Mouse (Mus musculus): ENCODE measurements around the gene Maml3. TPM values are rescaled to one million over a fixed set of nuclear protein-coding genes. Genes with fewer than 3 reads are reported as not detected.

Gene Maml3
- polyA plus RNA-seq, 1 experiment from 2014 or later, result 2.6 TPM

GRCm38 (mm10) chr3:52030114-52030513 lies 74.8 kb downstream of the Maml3 start:
- peak overlapping the region; percentile 31; the same call in 1 of the 2 replicates for H3K9ac ChIP-seq (ENCODE audit: low read depth, low read length)

GRCm38 (mm10) chr3:52029661-52030081 lies 75.2 kb downstream of the Maml3 start:
- peak overlapping the region; percentile 3 for H3K4me3 ChIP-seq (ENCODE audit: low read depth, low read length)
- 25% methylated on average over 12 of the region's 12 CpGs for WGBS (ENCODE audit: insufficient replicate concordance)
- peak overlapping the region; percentile 54 for H3K4me2 ChIP-seq
- H3K4me1 ChIP-seq (ENCODE audit: control insufficient read depth, insufficient read depth, low read length), result peaks cover 21% of the 10 kb centered on the region
- H3K9ac ChIP-seq (ENCODE audit: low read depth, low read length), result peak overlapping the region; percentile 31; the same call in 1 of the 2 replicates
- no peaks in the 10 kb centered on the region for H3K9me3 ChIP-seq (replicated peaks; ENCODE audit: control insufficient read depth, low read length)
- no peaks in the 10 kb centered on the region for H3K27me3 ChIP-seq (ENCODE audit: control insufficient read depth, insufficient read depth, low read length)
- no peak overlapping the region for H3K27ac ChIP-seq (ENCODE audit: low read depth, low read length)
- ATAC-seq (replicated peaks; ENCODE audit: insufficient number of reproducible peaks, low FRiP score, low TSS enrichment), result no peak
- no peaks in the 10 kb centered on the region for H3K36me3 ChIP-seq (ENCODE audit: control insufficient read depth, insufficient read depth, low read length)

More at GRCm38 (mm10) chr3:52030114-52030513, 74.8 kb downstream of the Maml3 start:
- Histone ChIP-seq H3K4me3 (ENCODE audit: low read depth, low read length) (peak overlapping the region; percentile 3), H3K27me3 (ENCODE audit: control insufficient read depth, insufficient read depth, low read length) (no peaks in the 10 kb centered on the region), H3K4me1 (ENCODE audit: control insufficient read depth, insufficient read depth, low read length) (peaks cover 22% of the 10 kb centered on the region), H3K27ac (ENCODE audit: low read depth, low read length) (no peak overlapping the region), H3K36me3 (ENCODE audit: control insufficient read depth, insufficient read depth, low read length) (no peaks in the 10 kb centered on the region), H3K4me2 (peak overlapping the region; percentile 54), H3K9me3 (replicated peaks; ENCODE audit: control insufficient read depth, low read length) (no peaks in the 10 kb centered on the region)
- no peak for ATAC-seq (replicated peaks; ENCODE audit: insufficient number of reproducible peaks, low FRiP score, low TSS enrichment)
- 30% methylated on average over 10 of the region's 10 CpGs for WGBS (ENCODE audit: insufficient replicate concordance)

GRCm38 (mm10) chr3:52027972-52028371 lies 76.9 kb downstream of the Maml3 start:
- no peaks in the 10 kb centered on the region for H3K36me3 ChIP-seq (ENCODE audit: control insufficient read depth, insufficient read depth, low read length)
- H3K27ac ChIP-seq (ENCODE audit: low read depth, low read length), result no peak overlapping the region
- H3K9me3 ChIP-seq (replicated peaks; ENCODE audit: control insufficient read depth, low read length), result no peaks in the 10 kb centered on the region
- no peak overlapping the region for H3K9ac ChIP-seq (ENCODE audit: low read depth, low read length)
- H3K27me3 ChIP-seq (ENCODE audit: control insufficient read depth, insufficient read depth, low read length), result no peaks in the 10 kb centered on the region
- H3K4me3 ChIP-seq (ENCODE audit: low read depth, low read length), result no peak overlapping the region
- no peak overlapping the region for H3K4me2 ChIP-seq
- no peak for ATAC-seq (replicated peaks; ENCODE audit: insufficient number of reproducible peaks, low FRiP score, low TSS enrichment)
- H3K4me1 ChIP-seq (ENCODE audit: control insufficient read depth, insufficient read depth, low read length), result peaks cover 8% of the 10 kb centered on the region
- WGBS (ENCODE audit: insufficient replicate concordance), result 81% methylated on average over 7 of the region's 7 CpGs

GRCm38 (mm10) chr3:52022486-52022885 lies 82.4 kb downstream of the Maml3 start:
- Histone ChIP-seq H3K4me2 (no peak overlapping the region), H3K27me3 (ENCODE audit: control insufficient read depth, insufficient read depth, low read length) (no peaks in the 10 kb centered on the region), H3K9ac (ENCODE audit: low read depth, low read length) (no peak overlapping the region), H3K4me3 (ENCODE audit: low read depth, low read length) (no peak overlapping the region), H3K27ac (ENCODE audit: low read depth, low read length) (no peak overlapping the region), H3K9me3 (replicated peaks; ENCODE audit: control insufficient read depth, low read length) (no peaks in the 10 kb centered on the region), H3K36me3 (ENCODE audit: control insufficient read depth, insufficient read depth, low read length) (no peaks in the 10 kb centered on the region), H3K4me1 (ENCODE audit: control insufficient read depth, insufficient read depth, low read length) (peaks cover 3% of the 10 kb centered on the region; the same call in 1 of the 2 replicates)
- WGBS (ENCODE audit: insufficient replicate concordance), result 45% methylated on average over 7 of the region's 7 CpGs
- no peak for ATAC-seq (replicated peaks; ENCODE audit: insufficient number of reproducible peaks, low FRiP score, low TSS enrichment)

GRCm38 (mm10) chr3:52018103-52018439 lies 86.8 kb downstream of the Maml3 start:
- Histone ChIP-seq H3K9me3 (replicated peaks; ENCODE audit: control insufficient read depth, low read length) (no peaks in the 10 kb centered on the region), H3K9ac (ENCODE audit: low read depth, low read length) (no peak overlapping the region), H3K36me3 (ENCODE audit: control insufficient read depth, insufficient read depth, low read length) (no peaks in the 10 kb centered on the region), H3K4me1 (ENCODE audit: control insufficient read depth, insufficient read depth, low read length) (peaks cover 3% of the 10 kb centered on the region; the same call in 1 of the 2 replicates), H3K4me3 (ENCODE audit: low read depth, low read length) (0 out of 2 replicates have a peak overlapping the region, but pooled peaks have one; percentile 4), H3K27me3 (ENCODE audit: control insufficient read depth, insufficient read depth, low read length) (no peaks in the 10 kb centered on the region), H3K4me2 (peak overlapping the region; percentile 38; the same call in 1 of the 2 replicates), H3K27ac (ENCODE audit: low read depth, low read length) (no peak overlapping the region)
- WGBS (ENCODE audit: insufficient replicate concordance), result 63% methylated on average over 5 of the region's 5 CpGs
- ATAC-seq (replicated peaks; ENCODE audit: insufficient number of reproducible peaks, low FRiP score, low TSS enrichment), result no peak

GRCm38 (mm10) chr3:52017439-52018102 lies 87.3 kb downstream of the Maml3 start:
- ATAC-seq (replicated peaks; ENCODE audit: insufficient number of reproducible peaks, low FRiP score, low TSS enrichment), result no peak
- no peak overlapping the region for H3K9ac ChIP-seq (ENCODE audit: low read depth, low read length)
- H3K4me3 ChIP-seq (ENCODE audit: low read depth, low read length), result peak overlapping the region; percentile 4; the same call in 1 of the 2 replicates

GRCm38 (mm10) chr3:52016178-52016577 lies 88.7 kb downstream of the Maml3 start:
- no peak for ATAC-seq (replicated peaks; ENCODE audit: insufficient number of reproducible peaks, low FRiP score, low TSS enrichment)
- Histone ChIP-seq H3K36me3 (ENCODE audit: control insufficient read depth, insufficient read depth, low read length) (no peaks in the 10 kb centered on the region), H3K4me3 (ENCODE audit: low read depth, low read length) (no peak overlapping the region), H3K27ac (ENCODE audit: low read depth, low read length) (no peak overlapping the region), H3K27me3 (ENCODE audit: control insufficient read depth, insufficient read depth, low read length) (no peaks in the 10 kb centered on the region), H3K9ac (ENCODE audit: low read depth, low read length) (no peak overlapping the region), H3K4me2 (no peak overlapping the region), H3K9me3 (replicated peaks; ENCODE audit: control insufficient read depth, low read length) (no peaks in the 10 kb centered on the region), H3K4me1 (ENCODE audit: control insufficient read depth, insufficient read depth, low read length) (0 out of 2 replicates have a peak, but pooled peaks cover 3% of the 10 kb centered on the region)
- WGBS (ENCODE audit: insufficient replicate concordance), result 89% methylated on average over 3 of the region's 3 CpGs

More at GRCm38 (mm10) chr3:52017439-52018102, 87.3 kb downstream of the Maml3 start:
- no peak overlapping the region for H3K27ac ChIP-seq (ENCODE audit: low read depth, low read length)
- peaks cover 3% of the 10 kb centered on the region; the same call in 1 of the 2 replicates for H3K4me1 ChIP-seq (ENCODE audit: control insufficient read depth, insufficient read depth, low read length)
- peak overlapping the region; percentile 38 for H3K4me2 ChIP-seq
- 26% methylated on average over 17 of the region's 17 CpGs for WGBS (ENCODE audit: insufficient replicate concordance)
- no peaks in the 10 kb centered on the region for H3K36me3 ChIP-seq (ENCODE audit: control insufficient read depth, insufficient read depth, low read length)
- no peaks in the 10 kb centered on the region for H3K27me3 ChIP-seq (ENCODE audit: control insufficient read depth, insufficient read depth, low read length)
- H3K9me3 ChIP-seq (replicated peaks; ENCODE audit: control insufficient read depth, low read length), result no peaks in the 10 kb centered on the region

GRCm38 (mm10) chr3:52015556-52015955 lies 89.3 kb downstream of the Maml3 start:
- Histone ChIP-seq H3K4me1 (ENCODE audit: control insufficient read depth, insufficient read depth, low read length) (0 out of 2 replicates have a peak, but pooled peaks cover 3% of the 10 kb centered on the region), H3K36me3 (ENCODE audit: control insufficient read depth, insufficient read depth, low read length) (no peaks in the 10 kb centered on the region), H3K4me2 (no peak overlapping the region), H3K9ac (ENCODE audit: low read depth, low read length) (no peak overlapping the region), H3K4me3 (ENCODE audit: low read depth, low read length) (no peak overlapping the region), H3K27me3 (ENCODE audit: control insufficient read depth, insufficient read depth, low read length) (no peaks in the 10 kb centered on the region), H3K27ac (ENCODE audit: low read depth, low read length) (no peak overlapping the region), H3K9me3 (replicated peaks; ENCODE audit: control insufficient read depth, low read length) (no peaks in the 10 kb centered on the region)
- ATAC-seq (replicated peaks; ENCODE audit: insufficient number of reproducible peaks, low FRiP score, low TSS enrichment), result no peak
- WGBS (ENCODE audit: insufficient replicate concordance), result 93% methylated on average over 1 of the region's 1 CpGs
